Mouse (Mus musculus) kidney, postnatal 36 days (tissue): ENCODE measurements at regions not wholly inside any gene's neighbourhood (a gene's known extent, or its start where the extent isn't known, plus 50 kb on each side); places are given as distances from the start of the nearest gene placed in this dataset.

ENCODE experiments used
- DNase-seq, 2 experiments: peaks; one replicate each; pipeline ENCODE4 v3.0.0; 2021 to 2022; ENCODE audit warnings: mixed read lengths in 2 of 2

GRCm38 (mm10) chr13:5726446-5726845 lies 134.8 kb upstream of the Klf6 start:
- no peak for DNase-seq

GRCm38 (mm10) chr13:5728172-5728571 lies 133.1 kb upstream of the Klf6 start:
- no peak for DNase-seq

- DNase-seq, result no peak
These were observed 132.5 kb upstream of the Klf6 start for GRCm38 (mm10) chr13:5728808-5729207.

- no peak for DNase-seq
These were observed 131.7 kb upstream of the Klf6 start for GRCm38 (mm10) chr13:5729426-5730068.

- no peak for DNase-seq
These were observed 129.1 kb upstream of the Klf6 start for GRCm38 (mm10) chr13:5732206-5732605.

GRCm38 (mm10) chr13:5735027-5735624 lies 126.2 kb upstream of the Klf6 start:
- DNase-seq, result no peak

GRCm38 (mm10) chr13:5736472-5736871 lies 124.8 kb upstream of the Klf6 start:
- no peak for DNase-seq

GRCm38 (mm10) chr13:5737214-5737613 lies 124.1 kb upstream of the Klf6 start:
- DNase-seq, result no peak

- no peak for DNase-seq
These were observed 120.5 kb upstream of the Klf6 start for GRCm38 (mm10) chr13:5740805-5741204.

GRCm38 (mm10) chr13:5744949-5745348 lies 116.3 kb upstream of the Klf6 start:
- DNase-seq, result no peak

- no peak for DNase-seq
These were observed 104.1 kb upstream of the Klf6 start for GRCm38 (mm10) chr13:5757176-5757575.

GRCm38 (mm10) chr13:5757963-5758362 lies 103.3 kb upstream of the Klf6 start:
- DNase-seq, result no peak

GRCm38 (mm10) chr13:5760030-5760429 lies 101.3 kb upstream of the Klf6 start:
- no peak for DNase-seq

- DNase-seq, result no peak
These were observed 94.9 kb upstream of the Klf6 start for GRCm38 (mm10) chr13:5766394-5766793.

GRCm38 (mm10) chr13:5767202-5767601 lies 94.1 kb upstream of the Klf6 start:
- DNase-seq, result no peak

GRCm38 (mm10) chr13:5768699-5769098 lies 92.6 kb upstream of the Klf6 start:
- no peak for DNase-seq

GRCm38 (mm10) chr13:5769283-5770260 lies 91.7 kb upstream of the Klf6 start:
- no peak for DNase-seq

- no peak for DNase-seq
These were observed 87.5 kb upstream of the Klf6 start for GRCm38 (mm10) chr13:5773811-5774210.

- no peak for DNase-seq
These were observed 82.7 kb upstream of the Klf6 start for GRCm38 (mm10) chr13:5778443-5779171.

- DNase-seq, result no peak
These were observed 81.9 kb upstream of the Klf6 start for GRCm38 (mm10) chr13:5779410-5779809.

- DNase-seq, result no peak
These were observed 78.7 kb upstream of the Klf6 start for GRCm38 (mm10) chr13:5782540-5782939.

- DNase-seq, result no peak
These were observed 74.2 kb upstream of the Klf6 start for GRCm38 (mm10) chr13:5787114-5787513.

GRCm38 (mm10) chr13:5789302-5789701 lies 72.0 kb upstream of the Klf6 start:
- no peak for DNase-seq
